Mouse (Mus musculus) c-Kit-positive CD71-positive TER-119-positive erythroid progenitor cells, embryonic 14.5 days (primary cell): ENCODE data around the gene Slc44a5.
A peak's percentile ranks its signal among the peaks of the same experiment; 100 is the strongest.

Experiments used
- DNase-seq: peaks from one replicate; pipeline ENCODE4 v3.0.0-alpha.2; 2013; ENCODE audit warnings: low spot score

The Slc44a5 gene

GRCm38 (mm10) chr3:154171881-154172592 lies 198.8 kb downstream of the Slc44a5 start:
- no peak for DNase-seq

DNA sequence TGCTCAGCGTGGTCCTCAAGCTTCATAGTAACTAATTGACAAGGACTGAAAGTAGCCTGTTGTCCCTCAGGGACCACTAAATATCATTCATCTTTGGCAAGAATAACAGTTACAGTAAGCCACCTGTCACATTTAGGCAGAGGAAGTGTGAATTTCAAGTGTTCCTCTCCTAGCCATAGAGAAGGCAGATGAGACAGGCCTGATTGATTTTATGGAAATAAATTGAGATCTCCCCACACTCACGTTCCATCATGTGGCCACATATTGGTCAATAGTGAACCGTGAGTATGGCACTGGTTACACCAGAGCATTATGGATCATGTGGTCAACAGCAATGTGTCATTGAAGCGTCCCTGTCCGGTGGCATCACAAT lies 199.3 kb downstream of the Slc44a5 start:
- DNase-seq: no peak

DNA sequence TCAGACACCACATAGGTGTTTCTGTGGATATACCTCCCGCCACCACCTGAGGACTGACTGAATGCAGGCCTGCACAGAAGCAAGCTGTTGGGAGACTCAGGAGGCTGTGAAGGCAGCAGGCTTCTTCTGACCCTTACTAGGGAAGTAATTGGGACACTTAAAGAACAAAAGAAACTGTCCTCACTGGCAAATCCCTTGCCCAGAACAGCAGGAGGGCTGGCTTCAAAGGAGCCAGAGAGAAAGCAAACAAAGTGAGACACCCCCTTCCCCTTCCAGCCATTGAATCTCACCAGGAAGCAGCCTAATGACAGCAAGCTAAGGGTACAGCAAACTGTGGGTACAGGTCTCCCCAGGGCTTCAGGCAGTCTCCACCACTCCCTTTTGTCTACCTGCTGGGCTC lies 200.3 kb downstream of the Slc44a5 start:
- no peak for DNase-seq

DNA sequence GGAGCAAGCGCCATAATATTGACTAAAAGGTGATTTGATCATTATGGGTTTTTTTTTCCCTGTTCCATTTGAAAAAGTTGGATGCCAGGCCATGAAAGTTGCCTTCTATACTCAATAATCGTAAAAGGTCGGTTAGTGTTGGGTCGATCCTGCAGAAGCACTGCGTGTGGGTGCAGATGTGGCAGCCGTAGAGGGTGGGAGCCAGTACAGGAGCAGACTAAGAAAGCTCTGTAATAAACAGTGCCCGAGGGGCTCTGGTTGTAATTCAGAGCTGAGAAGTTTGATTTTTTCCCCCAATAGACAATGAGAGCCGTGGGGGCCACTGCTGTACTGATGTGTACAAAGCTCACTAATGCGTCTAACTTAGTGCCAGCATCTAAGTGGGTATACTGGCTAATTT lies 200.8 kb downstream of the Slc44a5 start:
- DNase-seq: no peak

- DNase-seq: no peak
Measured at GRCm38 (mm10) chr3:154174766-154175165, 201.5 kb downstream of the Slc44a5 start.

DNA sequence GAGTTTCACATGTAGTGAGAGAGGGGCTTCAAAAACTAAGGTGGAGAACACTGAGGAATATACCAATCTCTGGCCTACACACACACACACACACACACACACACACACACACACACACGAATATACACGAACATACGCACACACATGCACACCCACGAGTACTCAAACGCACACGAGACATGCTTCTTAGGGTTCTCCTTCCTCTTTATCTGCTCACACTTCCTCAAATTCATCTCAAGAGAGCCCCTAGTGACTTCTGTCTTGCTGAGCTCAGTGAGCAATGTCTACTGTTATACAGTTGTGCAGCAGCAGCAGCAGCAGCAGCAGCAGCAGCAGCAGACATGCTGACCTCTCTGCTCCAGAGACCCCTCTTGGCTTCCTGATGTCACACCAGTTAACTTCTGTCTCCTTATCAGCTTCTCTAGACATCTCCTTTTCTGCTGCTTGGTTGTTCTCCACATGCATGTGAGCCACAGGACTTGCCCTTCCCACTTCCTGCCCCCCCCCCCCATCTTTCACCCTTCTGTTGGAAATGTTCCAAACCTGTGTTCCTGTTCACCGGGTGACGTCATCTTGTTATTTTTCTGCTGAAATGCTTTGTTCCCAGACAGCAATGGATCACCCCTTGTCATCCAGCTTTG lies 204.5 kb downstream of the Slc44a5 start:
- DNase-seq: no peak

DNA sequence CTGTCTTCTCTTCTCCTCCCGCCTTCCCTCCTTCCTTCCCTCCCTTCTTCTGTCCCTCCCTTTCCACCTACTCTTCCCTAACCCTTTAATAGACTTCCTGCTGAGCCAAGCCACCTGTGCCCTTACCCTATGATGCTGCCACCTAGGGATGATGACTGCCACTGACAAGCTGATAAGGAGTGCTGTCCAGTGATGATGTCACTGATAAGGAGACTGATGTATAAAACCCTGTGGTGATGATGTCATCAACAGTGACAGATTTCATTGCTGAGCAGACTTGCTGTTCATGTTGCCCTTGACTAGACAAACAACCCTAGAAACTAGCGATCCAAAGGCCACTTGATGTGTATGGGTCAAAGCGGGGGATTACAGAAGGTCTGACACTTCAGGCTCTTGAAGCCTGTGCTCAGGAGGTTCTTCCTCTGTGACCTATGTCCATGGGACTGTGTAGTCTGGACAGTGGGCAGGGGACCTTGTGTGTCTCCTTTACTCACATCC lies 206.2 kb downstream of the Slc44a5 start:
- no peak for DNase-seq

- DNase-seq: no peak
Measured at GRCm38 (mm10) chr3:154182987-154183386, 209.8 kb downstream of the Slc44a5 start.

DNA sequence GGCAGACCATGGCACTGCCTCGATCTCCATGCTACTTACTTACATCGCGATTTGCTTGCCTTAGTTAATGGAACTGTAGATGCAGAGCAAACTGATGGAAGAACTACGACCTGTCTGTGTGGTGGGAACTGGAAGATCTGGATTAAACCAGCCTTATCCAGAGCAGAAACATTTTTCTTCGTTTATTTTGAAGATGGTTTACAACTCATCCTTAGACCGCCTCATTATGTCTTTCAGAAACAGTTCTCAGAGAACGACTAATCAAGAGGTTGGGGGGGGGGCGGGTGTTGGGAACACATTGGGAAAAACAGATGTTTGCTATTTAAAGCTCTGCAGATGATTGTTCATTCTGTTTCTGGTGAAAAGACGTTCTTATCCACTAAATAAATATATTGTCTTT lies 210.7 kb downstream of the Slc44a5 start:
- no peak for DNase-seq

DNA sequence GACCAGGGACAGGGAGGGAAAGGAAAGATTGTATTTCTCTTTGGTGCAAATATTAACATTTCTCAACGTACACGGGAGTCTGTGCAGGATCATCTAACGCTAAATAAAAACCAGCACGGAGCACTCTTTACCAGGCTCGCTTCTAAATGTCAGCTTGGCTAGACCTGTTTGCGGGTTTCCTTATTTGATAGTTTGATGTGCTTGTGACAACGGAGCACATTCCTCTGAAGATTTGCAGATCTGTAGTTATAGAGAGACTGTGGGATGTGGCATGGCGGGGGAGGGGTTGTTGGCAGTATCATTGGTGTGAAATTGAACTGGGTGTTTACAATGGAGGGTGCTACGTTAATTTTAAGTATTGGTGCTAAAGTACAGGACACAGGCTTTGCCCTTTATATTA lies 215.4 kb downstream of the Slc44a5 start:
- no peak for DNase-seq

GRCm38 (mm10) chr3:154192328-154193030 lies 219.2 kb downstream of the Slc44a5 start:
- peak; percentile 20 for DNase-seq

DNA sequence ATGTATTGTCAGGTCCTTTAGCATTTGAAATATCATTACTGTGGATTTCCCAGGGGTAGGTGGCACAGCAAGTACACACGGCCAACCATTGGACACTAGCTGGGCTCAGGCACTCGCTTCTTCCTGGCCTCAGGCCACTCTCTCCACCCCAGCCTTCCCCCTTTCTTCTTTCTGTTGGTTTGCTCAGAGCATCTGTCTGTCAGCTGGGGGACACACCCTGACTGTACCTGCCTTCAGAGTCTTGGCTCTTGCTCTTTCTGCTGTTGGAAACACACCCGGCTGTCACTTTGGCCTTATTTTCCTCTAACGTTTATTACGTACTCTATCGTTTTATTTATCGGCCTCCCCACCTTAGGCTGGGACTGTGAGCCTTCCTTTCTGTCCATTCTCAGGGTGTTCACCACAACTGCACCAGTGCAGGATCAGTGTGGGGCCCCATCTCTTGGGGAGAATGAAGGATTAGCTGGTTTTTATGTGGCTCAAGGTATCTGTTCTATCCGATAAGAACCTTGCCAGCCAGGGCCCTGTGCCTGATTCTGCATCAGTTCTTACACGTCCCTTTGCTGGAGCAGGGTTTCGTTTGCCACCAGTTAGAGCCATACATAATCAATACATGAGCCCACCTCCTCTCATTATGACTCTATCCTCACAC lies 220.1 kb downstream of the Slc44a5 start:
- peak; percentile 58 for DNase-seq

DNA sequence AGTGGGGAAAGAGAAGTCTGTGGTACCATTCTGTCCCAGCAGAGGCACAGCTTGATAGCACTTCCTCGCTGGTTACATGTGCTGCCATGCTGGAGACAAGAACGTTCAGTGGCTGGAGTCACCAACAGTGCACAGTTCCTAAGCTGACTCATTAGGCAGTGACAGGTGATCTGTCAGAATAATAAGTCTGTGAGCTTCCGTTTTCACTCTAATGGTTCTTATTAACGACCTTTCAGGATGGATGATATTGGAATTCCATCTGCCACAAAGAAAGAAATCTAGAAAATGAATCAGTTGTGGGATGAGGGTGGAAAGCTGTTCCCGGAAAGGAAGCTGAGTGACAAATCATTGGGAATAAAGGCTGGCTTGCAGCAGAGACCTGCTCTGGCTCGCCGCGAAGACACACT lies 227.2 kb downstream of the Slc44a5 start:
- no peak for DNase-seq

- no peak for DNase-seq
Measured at GRCm38 (mm10) chr3:154201796-154202195, 228.6 kb downstream of the Slc44a5 start.

DNA sequence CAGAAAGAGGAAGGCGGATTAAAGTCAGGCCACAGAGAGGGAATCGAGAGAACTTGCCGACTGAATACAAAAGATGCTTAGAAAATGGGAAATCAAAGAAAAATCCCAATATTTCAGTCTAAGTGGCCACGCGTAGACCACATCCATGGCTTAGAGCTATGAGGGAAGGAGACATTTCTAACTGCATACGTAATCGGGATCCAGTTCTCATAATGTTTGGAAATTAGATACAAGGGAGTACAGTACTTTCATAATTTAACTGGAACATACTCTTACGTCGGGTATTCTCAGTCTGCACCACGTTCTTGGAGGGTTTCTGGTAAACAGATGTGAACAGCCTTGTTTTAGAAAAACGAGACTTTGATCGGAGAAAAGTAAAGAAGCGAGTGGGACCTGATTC lies 229.1 kb downstream of the Slc44a5 start:
- no peak for DNase-seq

DNA sequence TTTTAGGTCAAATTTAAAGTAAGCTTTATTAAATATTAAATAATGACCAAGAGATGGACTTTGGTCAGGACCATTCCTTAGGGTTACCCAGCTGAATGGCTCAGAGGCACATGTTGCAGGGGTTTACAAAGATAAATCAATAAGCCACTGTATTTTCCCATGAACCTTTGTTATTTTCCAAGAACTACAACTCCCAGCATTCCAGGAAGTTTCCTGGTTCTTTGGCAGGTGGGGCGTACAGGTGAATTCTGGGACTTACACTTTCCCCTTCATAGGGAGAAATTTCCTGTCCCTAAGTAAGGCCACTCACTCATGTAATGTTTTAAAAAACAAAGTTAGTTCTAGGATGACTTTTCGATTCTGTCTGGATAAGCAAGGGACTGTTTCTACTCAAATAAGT lies 235.2 kb downstream of the Slc44a5 start:
- DNase-seq: no peak

- DNase-seq: no peak
Measured at GRCm38 (mm10) chr3:154209201-154209754, 236.0 kb downstream of the Slc44a5 start.

- DNase-seq: no peak
Measured at GRCm38 (mm10) chr3:154209776-154210430, 236.7 kb downstream of the Slc44a5 start.

- no peak for DNase-seq
Measured at GRCm38 (mm10) chr3:154210431-154211055, 237.3 kb downstream of the Slc44a5 start.

DNA sequence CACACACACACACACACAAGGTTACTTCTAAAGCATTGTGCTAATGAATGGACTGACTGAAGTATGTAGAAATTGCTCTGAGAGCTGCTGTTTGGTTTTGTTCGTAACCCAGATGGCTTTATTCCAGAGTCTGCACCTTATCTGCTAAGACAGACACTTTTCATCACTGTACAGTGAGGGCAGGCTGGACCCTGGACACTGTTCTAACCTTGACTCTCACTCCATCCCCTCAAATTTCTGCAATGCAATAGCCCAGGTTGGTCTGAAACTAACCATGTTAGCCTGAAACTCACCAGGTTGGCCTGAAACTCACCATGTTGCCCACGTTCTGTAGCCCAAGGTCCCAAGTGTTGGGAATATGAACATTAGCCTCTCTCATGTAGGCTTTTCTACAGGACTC lies 239.3 kb downstream of the Slc44a5 start:
- DNase-seq: no peak

DNA sequence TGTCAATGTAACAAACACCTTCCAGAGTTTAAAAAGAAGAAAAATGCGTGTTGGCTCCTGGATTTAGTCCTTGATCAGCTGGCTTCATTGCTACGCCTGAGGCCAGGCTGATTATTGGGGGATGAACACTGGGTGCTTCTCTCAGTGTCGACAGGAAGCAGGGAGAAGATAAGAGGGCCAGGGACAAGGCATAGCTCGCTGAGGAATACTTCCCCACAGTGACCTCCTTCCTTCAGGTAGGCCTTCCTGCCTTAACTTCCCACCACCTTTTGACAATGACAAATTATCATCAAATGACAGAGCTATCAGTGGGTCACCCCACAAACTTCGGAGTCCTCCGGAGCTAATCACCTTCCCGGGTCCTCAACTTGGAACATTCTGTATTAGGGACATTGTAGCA lies 242.1 kb downstream of the Slc44a5 start:
- DNase-seq: no peak
